Mouse (Mus musculus): ENCODE results near the gene Ugt1a6b.
"Not testable (repeated sequence)": the region's sequence is repeated elsewhere in the genome, so short reads cannot be mapped to it uniquely, and the experiment has no call there.

The Ugt1a6b gene

GRCm38 (mm10) chr1:88223011-88223515 lies 120.0 kb downstream of the Ugt1a6b start:
- DNase-seq (ENCODE audit: extremely low read depth, insufficient read length, low spot score) = not testable (repeated sequence)

- no peak for DNase-seq (ENCODE audit: extremely low read depth, insufficient read length, low spot score)
Measured at GRCm38 (mm10) chr1:88223591-88223990, 120.5 kb downstream of the Ugt1a6b start.

DNA sequence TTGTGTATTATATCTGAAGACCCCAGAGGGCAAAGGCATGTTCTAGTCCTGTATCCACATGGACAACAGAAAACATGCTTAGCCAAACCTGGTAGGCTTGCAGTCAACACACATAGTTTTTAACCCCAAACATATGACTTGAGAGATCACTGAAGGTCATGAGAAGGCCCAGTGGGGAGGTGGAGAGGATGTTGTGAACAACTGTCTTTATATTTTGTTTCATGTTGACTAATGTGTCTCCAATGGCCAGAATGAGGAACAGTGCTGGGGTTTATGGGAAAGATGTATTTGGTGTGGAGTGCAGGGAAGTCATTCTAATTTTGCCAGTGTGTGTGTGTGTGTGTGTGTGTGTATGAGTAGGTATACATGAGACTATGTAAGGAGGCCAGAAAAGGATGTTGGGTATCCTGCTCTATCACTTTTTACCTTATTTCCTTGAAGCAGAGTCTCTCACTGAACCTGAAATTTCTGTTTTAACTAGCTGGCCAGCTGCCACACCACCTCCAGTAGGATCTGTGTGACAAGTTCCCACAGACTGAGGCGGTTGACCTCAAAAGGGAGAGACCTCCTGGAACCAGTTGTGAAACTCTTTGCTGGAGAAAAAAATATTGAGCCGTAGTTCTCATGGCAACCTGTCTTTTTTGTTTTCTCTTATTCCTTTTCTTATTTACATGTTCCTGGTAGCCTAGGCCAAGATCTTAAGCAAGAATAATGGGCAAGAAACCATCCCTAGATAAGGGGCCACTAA lies 121.2 kb downstream of the Ugt1a6b start:
- DNase-seq (ENCODE audit: extremely low read depth, insufficient read length, low spot score) = no peak

- not testable (repeated sequence) for DNase-seq (ENCODE audit: extremely low read depth, insufficient read length, low spot score)
Measured at GRCm38 (mm10) chr1:88225301-88225700, 122.2 kb downstream of the Ugt1a6b start.

- no peak for DNase-seq (ENCODE audit: extremely low read depth, insufficient read length, low spot score)
Measured at GRCm38 (mm10) chr1:88225741-88226140, 122.7 kb downstream of the Ugt1a6b start.

- DNase-seq (ENCODE audit: extremely low read depth, insufficient read length, low spot score) = no peak
Measured at GRCm38 (mm10) chr1:88226670-88227379, 123.8 kb downstream of the Ugt1a6b start, which contains the start of gene Mroh2a. Gene Mroh2a, plus strand, starts transcription at chr1:88226986.

DNA sequence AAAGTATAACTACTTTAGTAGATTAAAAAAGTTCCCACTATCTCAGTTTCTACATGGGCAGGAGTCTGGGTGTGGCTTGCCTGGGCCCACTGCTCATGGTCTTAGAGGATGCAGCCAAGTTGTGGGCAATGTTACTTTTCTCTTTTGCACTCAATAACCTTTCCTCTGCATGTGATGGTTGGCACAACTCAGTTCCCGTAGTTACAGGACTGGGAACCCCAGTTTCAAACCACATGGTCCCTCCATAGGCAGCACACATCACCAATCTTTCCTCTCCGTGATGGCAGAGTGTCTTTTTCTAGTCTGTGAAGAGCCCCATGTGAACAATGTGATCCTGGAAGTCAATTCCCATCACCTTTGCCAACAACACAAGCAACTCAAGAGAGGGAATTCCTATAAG lies 124.4 kb downstream of the Ugt1a6b start:
- DNase-seq (ENCODE audit: extremely low read depth, insufficient read length, low spot score) = no peak

DNA sequence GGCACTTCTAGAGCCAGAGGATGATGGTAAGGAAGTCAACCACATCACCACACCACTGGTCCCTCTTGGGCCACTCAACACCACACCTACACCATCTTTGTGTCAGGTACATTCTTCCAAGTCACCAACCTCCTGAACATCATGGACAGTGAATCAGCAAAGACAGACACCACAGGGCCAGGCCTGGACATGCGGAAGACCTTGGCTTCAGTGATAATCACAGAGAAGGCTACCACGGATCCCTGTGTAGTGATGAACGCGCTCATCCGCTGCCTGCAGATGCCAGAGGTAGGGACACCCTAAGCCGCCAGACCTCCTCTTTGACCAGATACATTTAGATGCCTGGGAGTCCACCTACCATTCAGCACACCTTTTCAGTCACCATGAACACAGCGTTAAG lies 125.1 kb downstream of the Ugt1a6b start:
- DNase-seq (ENCODE audit: extremely low read depth, insufficient read length, low spot score) = no peak

- no peak for DNase-seq (ENCODE audit: extremely low read depth, insufficient read length, low spot score)
Measured at GRCm38 (mm10) chr1:88229566-88229965, 126.5 kb downstream of the Ugt1a6b start.

GRCm38 (mm10) chr1:88229986-88230385 lies 126.9 kb downstream of the Ugt1a6b start:
- no peak for DNase-seq (ENCODE audit: extremely low read depth, insufficient read length, low spot score)

DNA sequence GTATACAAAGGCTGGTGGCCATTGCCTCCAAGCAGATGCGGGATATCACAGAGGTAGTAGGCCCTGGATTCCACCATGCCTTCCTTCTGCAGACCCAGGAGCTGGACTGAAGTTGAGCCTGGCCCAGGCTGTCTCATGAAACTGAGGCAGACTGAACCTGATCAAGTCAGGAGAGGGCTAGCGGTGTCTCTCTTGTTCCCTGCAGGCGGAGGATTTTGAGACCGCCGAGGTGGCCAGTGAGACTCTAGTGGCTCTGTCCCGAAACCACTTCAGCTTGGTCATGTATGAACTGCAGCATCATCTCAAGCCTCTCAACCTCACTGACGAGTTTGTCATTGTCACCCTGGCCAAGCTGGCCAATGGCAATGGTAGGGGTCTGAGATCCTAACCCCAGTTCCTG lies 127.4 kb downstream of the Ugt1a6b start:
- DNase-seq (ENCODE audit: extremely low read depth, insufficient read length, low spot score) = no peak

- no peak for DNase-seq (ENCODE audit: extremely low read depth, insufficient read length, low spot score)
Measured at GRCm38 (mm10) chr1:88230981-88231802, 128.1 kb downstream of the Ugt1a6b start.

DNA sequence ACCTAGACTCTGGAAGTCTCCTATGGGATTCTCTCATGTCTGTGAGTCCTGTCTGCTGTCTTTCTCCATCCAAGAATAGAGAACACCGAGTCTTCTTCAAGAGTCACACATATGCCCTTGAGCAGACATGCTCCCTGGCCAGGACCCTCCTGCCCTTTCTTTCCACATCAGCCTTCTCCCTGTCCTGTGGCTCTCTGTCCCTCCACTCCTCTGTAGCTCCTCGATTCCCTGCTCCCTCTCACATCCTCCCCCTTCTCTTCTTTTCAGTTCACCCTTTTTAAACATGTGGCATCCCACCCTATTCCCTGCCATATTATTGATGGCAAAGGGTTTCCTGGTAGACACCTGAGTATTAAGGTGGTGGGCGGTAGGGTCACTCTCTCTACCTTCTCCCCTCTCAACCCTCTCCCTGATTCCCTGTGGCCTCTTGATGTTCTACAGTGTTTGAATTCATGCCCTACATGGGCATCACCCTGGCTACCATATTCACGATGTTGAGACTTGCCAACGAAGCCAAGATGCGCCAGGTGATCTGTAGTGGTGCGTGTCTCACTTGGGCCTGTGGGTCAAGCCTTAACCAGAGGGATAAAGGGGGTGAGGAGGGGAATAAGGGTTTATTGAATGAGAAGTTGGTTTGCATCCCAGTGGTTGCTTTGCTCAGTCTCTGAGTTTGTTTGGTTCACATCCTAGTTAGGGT lies 128.9 kb downstream of the Ugt1a6b start:
- no peak for DNase-seq (ENCODE audit: extremely low read depth, insufficient read length, low spot score)

DNA sequence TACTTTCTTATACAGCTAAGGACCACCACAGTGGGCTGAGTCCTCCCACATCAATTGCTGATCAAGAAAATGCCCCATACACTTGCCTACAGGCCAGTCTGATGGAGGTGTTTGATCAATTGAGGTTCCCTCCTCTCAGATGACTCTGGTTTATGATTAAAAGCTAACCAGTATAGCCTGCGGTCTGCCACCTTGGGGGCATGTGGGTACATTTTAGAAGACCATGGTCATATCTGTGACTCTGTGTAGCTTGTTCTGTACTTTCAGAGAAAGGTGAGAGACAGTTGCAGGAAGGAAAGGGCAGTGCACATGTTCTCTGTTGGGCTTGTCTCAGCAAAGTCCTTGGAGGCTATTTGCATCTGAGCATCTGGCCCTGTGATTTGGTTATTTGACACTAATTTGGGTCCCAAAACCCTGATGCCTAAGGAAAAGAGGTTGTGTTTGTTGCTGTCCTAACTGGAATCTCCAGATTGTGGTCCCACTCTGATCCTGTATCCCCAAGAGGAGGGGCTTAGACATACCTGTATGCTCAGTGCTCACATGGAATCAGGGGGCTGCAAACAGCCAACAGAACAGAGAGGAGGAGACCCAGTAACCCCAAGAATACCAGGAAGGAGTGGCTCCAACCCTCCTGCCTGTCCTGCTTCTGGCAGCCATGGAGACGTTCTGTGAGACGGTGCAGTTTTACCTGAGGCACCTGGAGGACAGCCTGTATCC lies 129.8 kb downstream of the Ugt1a6b start:
- DNase-seq (ENCODE audit: extremely low read depth, insufficient read length, low spot score) = no peak

DNA sequence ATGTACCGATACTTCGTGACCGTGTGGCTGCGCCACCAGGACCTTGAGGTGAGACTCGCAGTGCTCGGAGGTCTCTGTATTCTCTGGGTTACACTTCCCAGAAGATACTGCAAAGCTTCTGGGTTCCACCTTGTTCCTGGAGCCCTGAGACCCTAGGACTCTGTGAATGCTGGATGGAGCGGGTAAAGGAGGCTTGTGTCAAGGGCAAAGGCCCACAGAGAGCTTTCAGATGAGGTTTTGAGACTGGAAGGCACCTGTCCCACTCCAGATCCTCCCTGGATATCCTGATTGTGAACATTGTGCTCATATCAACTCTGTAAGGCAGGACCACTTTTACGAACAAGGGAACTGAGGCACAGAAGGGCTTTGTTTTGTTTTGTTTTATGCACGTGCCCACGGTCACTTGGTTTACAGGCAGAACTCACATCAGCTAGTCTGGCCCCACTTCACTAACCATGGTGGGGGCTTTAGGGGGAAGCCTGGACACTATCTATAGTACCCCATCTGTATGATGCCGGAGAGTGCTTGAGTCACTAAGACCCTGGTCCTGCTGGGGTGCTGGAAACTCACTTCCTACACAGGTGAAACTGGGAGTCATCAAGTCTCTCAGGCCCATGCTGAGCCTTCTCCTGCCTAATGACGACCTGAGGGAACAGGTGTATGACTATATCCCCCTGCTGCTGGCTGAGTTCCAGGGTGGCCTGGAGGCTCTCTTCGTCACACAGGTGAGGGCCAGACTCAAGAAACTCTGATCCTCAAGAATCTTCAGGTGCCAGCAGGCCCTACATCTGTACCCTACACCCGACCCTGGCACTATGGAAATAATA lies 130.6 kb downstream of the Ugt1a6b start:
- DNase-seq (ENCODE audit: extremely low read depth, insufficient read length, low spot score) = no peak

DNA sequence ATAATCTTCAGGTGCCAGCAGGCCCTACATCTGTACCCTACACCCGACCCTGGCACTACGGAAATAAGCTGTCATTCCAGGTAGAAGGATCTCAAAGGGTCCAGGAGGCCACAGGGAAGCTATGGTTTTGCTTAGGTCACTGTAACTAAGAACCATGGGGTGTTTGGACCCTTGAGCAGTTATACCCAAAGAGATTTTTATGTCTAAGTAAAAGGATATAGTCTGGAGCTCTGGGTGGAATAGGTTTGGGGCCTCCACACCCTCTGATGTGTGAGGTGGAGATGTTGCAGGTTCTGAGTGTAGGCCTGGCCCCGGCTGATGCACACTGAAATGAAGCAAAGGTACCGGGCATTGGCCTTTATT lies 131.2 kb downstream of the Ugt1a6b start:
- DNase-seq (ENCODE audit: extremely low read depth, insufficient read length, low spot score) = no peak

DNA sequence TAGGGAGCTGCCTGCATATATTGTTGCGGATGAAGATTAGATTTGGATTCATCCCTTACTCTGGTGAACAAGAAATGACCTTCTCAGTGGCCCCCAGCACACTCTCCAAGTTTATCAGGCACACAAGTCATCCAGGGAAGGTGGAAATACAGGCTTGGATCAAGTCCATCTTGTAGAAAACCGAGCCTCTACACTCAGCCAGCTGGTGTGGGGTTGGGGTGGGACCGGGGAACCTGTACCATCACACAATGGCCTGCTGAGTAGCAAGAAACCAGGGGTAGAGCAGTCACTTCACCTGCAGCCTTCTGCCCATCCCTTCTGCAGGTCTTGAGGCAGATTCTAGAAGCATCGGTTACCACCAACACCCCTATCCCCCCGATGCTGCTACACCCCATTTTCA lies 131.6 kb downstream of the Ugt1a6b start:
- DNase-seq (ENCODE audit: extremely low read depth, insufficient read length, low spot score) = no peak

DNA sequence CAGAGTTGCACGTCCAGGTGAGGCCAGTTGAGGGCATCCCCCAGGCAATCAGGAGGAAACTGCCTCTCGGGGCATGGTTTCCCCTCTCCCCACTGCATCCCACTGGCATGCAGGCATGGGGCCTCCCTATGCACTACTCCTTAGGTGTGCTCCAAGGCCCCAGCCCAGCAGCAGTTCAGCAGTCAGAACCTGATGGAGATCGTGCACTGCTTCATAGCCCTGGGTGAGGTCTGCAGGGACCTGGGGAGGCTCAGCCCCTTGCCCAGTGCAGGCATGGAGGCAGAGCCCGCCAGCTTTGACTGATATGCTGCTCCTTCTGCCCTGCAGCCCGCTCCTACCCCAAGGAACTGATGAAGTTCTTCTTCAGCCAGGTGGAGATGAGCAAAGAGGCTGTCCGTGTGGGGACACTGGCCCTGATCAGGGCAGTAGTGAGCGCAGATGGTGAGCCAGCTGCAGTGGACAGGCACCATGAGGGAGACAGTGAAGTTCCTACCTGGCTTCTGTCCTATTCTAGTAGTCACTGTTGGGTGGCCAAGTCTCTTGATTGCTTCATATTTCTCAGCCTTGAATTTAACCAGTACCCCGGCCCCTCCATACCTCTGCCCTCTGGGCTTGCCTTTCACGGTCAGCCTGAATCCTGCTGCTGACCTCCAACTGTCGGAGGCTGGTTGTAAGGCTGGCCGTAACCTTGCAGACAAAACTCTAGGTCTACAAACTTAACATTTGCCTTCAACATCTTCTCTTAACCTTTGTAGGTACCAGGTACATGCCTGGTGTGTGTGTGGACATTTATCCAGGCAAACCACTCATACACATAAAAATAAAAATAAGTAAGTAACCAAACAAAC lies 132.2 kb downstream of the Ugt1a6b start:
- DNase-seq (ENCODE audit: extremely low read depth, insufficient read length, low spot score) = no peak
